Mouse (Mus musculus) gastrocnemius, postnatal 36 days (tissue): ENCODE data around the gene Zzef1. TPM values are rescaled to one million over a fixed set of nuclear protein-coding genes. Genes with fewer than 3 reads are reported as not detected.

Source experiments
- DNase-seq, 2 experiments: peaks; one replicate each; pipeline ENCODE4 v3.0.0; 2022
- intact Hi-C: fragments of 180-260 bp; cut with DNase I; formaldehyde crosslinking; loops from one replicate; pipeline ENCODE4 v1.15.1; 2025
- total RNA-seq, 2 experiments: library from RNA; stranded (reverse); gene quantifications; 2 replicates each; pipeline ENCODE4 v1.2.3; 2021

Gene Zzef1
- total RNA-seq, 2 experiments from 2014 or later: 11.8 to 12.1 TPM

DNA sequence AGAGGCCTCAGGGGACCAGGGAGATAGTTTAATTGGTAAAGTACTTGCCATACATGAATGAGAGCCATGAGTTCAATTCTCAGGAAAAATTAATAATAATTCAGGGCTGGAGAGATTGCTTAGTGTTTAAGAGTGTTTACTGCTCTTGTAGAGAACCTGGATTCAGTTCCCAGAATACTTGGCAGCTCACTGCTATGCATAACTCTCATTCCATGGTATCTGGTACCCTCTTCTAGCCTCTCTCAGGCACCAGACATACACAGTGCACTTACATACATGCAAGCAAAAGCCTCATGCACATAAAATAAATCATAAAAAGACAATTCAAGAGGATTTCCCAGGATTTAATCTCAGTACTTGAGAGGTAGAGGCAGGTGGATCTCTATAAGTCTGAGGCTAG, 8.6 kb downstream of the Zzef1 start:
- intact Hi-C loops: no loop called here
- no peak for DNase-seq

- DNase-seq: no peak
- intact Hi-C loops: no loop called here
These were observed 9.2 kb downstream of the Zzef1 start for GRCm38 (mm10) chr11:72805232-72805631.

GRCm38 (mm10) chr11:72806556-72806955, 10.5 kb downstream of the Zzef1 start:
- intact Hi-C loops: no loop called here
- DNase-seq: no peak

GRCm38 (mm10) chr11:72807992-72808391, 12.0 kb downstream of the Zzef1 start:
- DNase-seq: no peak
- intact Hi-C loops: no loop called here

DNA sequence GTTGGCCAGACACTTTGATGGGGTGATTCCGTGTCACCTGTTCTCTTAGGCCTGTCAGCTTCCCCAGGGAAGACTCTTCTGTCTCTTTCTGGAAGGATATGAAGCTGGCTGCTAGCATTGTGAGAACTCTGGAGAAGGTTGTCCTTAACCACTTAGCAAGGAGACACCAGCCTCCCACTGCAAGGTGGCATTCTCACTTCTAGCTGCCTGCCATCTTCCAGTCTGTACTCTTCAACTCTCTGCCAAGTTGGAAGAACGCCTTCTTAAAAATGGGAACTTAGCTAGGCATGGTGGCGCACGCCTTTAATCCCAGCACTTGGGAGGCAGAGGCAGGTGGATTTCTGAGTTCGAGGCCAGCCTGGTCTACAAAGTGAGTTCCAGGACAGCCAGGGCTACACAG, 17.7 kb downstream of the Zzef1 start:
- intact Hi-C loops: no loop called here
- no peak for DNase-seq

GRCm38 (mm10) chr11:72814188-72814587, 18.2 kb downstream of the Zzef1 start:
- intact Hi-C loops: no loop called here
- no peak for DNase-seq

DNA sequence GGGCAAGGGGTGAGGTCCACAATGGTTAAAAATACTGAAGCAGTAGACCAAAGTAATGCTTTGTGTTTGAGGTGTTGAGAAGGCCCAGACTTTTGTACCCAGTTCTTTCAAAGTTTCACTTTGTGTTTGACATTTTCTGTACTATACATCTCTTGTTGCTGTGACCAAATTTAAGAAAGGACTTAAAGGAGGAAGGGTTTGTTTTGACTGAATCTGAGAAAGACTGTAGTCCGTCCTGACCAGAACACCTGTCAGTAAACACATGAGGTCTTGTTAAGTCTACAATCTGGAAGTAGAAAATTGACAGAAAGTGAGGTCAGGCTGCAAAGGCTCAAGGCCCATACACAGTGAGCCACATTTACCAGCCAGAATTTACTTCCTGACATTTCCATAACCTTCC, 20.8 kb downstream of the Zzef1 start:
- intact Hi-C loops: no loop called here
- no peak for DNase-seq

DNA sequence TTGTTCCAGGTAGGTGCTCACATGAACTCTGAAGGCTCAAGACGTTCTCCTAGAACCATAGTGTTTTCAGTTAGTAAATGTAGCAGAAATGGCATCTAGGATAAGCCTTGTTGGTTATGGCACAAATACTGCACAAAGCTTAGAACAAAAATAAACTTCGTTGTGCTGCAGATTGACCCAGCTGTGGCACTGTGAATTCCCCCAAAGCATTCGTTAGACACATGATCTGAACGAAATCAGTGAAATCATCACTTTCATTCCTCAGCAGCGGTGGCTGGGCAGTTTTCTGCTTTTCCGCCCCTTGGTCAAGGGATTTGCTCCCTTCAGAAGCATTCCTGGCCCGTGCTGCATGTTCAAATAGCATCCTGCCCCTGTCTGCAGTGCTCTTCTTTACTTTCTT, 22.0 kb downstream of the Zzef1 start:
- DNase-seq: no peak
- intact Hi-C loops: no loop called here

- DNase-seq: no peak
- intact Hi-C loops: loop anchor here (10.0 kb wide), 1 partner anchor 1574 kb away; no protein-coding TSS in a partner anchor
These were observed 25.0 kb downstream of the Zzef1 start for GRCm38 (mm10) chr11:72821041-72821440.

- no peak for DNase-seq
- intact Hi-C loops: loop anchor here (10.0 kb wide), 1 partner anchor 1565 kb away; no protein-coding TSS in a partner anchor
These were observed 33.8 kb downstream of the Zzef1 start for GRCm38 (mm10) chr11:72829869-72830268.

- intact Hi-C loops: no loop called here
- DNase-seq: no peak
These were observed 46.7 kb downstream of the Zzef1 start for GRCm38 (mm10) chr11:72842731-72843130.

- intact Hi-C loops: no loop called here
- no peak for DNase-seq
These were observed 47.5 kb downstream of the Zzef1 start for GRCm38 (mm10) chr11:72843576-72843975.

DNA sequence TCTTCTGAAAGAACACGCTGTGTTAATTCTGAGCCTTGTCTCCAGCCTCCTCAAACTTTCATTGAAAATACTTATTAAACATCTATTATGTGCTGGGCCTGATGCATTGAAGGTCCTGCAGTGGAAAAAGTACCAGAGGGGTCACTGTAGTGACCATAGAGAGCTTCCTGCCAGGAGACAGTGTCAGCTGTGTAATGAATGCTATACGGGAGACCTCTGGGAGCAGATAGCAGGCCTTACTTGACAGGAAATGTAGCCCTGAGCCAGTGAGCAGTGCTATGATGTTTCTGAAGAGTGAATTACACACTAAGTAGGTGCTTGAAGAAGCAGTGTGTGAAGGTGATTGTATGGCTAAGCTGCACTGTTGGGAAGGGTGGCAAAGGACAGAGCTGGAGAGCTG, 49.5 kb downstream of the Zzef1 start:
- intact Hi-C loops: no loop called here
- no peak for DNase-seq

DNA sequence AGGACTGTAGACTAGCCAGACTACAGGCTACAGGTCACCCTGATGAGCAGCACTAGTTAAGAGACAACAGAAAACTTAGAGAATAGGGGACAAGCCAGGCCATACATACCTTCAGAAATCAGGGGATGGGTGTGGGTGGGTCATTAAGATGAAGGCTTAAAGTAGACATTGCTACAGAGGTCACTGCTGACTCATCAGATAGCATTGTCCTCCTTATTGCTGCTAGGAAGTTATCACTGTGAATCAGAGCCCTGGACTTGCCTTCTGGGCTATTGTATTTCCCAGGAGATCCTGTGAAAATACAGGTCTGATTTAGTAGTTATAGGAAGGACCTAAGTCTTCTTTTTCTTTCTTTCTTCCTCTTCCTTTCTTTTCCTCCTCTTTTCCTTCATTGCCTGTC, 50.7 kb downstream of the Zzef1 start:
- intact Hi-C loops: no loop called here
- DNase-seq: no peak

DNA sequence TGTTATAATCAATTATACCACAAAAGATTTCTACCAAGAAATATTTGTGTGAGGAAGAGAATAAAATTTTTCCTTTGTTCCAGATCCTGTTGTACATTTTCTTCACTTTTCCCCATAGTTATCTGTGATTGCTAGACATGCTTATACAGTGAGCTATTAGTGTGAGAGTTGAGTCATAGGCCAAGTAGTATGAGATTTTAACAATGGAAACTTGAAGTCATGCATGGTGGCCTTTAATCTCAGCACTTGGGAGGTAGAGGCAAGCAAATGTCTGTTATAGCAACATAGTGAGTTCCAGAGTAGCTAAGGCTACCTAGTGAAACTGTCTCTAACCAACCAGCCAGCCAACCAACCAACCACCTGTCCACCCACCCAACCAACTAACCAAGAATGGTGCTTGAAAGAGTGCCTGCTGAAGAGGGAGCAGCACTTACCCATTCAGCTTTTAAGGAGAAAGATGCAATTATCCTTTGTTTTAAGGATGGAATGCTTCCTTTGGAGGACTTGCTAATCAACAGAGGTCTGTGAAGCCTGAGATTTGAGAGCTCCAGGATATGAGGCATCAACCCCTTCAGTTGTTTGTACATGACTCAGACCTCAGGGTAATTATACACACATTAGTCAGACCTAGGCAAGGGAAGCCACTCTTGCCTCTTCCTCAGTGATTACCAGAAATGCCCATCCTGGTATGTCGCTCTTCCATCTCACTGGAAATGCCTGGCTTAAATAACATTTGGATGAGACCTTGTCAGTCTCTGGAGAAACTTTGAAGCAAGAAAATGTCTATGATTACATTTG, 52.0 kb downstream of the Zzef1 start:
- intact Hi-C loops: no loop called here
- no peak for DNase-seq

DNA sequence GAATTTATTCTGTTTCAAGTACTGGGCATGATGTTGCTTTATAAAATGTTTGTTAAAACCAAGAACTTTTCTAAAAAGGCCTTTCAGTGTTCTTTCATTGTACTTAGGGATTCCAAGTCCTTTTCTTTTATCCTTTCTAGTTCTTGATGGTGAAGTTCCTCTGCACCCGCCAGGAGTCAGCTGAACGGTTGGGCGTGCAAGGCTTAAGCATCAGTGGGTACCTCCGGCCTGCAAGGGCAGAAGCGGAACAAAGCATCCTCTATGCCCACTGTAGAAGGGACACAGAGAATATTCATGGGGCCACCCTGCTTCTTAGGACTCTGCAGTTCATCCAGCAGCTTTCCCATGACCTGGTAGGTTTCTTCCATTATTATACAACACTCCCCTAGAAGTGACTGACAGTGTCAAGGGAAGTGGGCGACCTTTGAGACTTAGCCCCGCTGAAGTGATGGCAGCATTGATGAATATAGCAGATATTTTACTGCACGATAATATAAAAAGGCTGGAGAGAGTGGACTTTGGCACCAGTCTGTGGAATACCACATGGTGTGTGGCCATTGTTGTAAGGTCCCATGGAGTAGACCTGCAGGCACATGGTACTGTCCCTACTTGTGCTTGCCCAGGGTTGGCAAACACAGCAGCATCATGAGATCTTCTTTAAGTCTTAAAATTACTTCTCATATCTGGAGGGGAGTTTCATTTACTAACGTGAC, 54.5 kb downstream of the Zzef1 start:
- intact Hi-C loops: no loop called here

GRCm38 (mm10) chr11:72851214-72851613, 55.2 kb downstream of the Zzef1 start:
- intact Hi-C loops: no loop called here
- no peak for DNase-seq

More for the DNA sequence above, 54.5 kb downstream of the Zzef1 start:
- DNase-seq: no peak

DNA sequence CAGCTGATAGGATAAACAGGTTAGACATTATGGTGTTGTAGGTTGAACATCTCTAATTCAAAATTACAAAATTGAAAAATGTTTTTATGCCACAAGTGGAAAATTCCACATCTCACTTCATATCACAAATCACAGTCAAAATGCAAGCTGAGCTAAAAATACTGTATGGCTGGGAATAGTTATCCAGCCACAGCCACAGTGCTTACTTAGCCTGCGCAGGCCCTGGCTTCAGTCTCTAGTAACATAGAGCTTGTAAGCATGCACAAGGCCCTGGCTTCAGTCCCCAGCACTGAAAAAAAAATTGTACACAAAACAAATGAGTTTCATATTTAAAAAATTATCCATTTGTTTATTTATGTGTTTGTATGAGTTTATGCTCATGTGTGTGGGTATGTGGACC, 56.1 kb downstream of the Zzef1 start:
- intact Hi-C loops: no loop called here
- no peak for DNase-seq

- no peak for DNase-seq
- intact Hi-C loops: no loop called here
These were observed 57.1 kb downstream of the Zzef1 start for GRCm38 (mm10) chr11:72853086-72853485.

DNA sequence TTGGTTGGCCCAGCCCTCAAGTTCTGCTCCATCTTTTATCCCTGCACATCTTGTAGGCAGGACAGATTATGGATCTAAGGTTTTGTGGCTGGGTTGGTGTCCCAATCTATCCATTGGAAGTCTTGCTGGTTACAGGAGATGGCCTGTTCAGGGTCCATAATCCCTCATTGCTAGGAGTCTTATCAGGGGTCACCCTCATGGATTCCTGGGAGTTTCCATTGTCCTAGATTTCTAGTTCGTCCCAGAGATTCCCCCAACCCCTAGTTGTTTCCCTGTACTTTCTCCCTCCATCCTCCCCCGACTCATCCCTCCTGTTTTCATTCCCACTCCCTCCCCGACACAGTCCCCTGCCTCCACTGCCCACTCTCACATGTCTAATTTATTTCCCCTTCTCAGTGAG, 58.2 kb downstream of the Zzef1 start:
- DNase-seq: no peak
- intact Hi-C loops: no loop called here

DNA sequence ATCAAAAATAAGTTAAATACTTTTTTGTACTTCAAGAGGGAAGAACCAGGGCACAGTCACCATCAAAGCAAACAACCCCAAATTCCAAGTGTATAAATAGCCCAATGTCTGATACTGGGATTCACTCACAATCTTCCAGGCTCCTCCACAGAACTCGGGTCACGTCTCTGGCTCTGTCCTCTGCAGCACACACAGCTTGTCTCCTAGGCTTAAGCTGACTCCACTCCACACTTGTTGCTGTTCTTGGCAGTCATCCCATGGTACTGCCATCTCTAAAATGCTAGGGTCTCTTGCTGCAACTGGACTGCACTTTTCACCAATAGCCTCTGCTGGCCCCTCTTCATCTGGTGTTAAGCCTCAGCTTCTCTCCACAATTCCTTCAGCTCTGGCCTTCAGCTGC, 60.7 kb downstream of the Zzef1 start:
- intact Hi-C loops: no loop called here
- DNase-seq: no peak

DNA sequence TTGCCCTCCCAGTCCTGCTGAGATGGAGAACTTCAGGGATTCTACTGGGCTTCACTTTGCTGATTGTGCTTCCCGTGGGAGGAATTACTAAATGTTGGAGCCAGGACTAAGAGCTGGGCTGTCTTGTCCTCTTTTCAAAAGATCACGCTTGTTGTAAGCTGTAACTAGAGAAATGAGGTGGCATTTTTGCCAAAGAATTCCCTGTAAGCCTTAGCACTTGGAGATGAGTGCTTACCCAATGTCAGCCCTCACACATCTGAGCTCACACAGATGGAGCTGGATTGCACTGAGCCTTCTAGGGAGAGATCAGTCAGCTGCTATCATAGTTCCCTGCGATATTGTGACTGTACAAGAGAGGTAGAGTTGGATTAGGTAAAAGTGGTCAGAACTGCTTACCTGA, 65.2 kb downstream of the Zzef1 start:
- no peak for DNase-seq
- intact Hi-C loops: no loop called here
